Mouse (Mus musculus) MEL (cell line): ENCODE data around the gene Gbp9. TPM values are rescaled to one million over a fixed set of nuclear protein-coding genes. Genes with fewer than 3 reads are reported as not detected.
"Not testable (repeated sequence)": the region's sequence is repeated elsewhere in the genome, so short reads cannot be mapped to it uniquely, and the experiment has no call there.

Experiments
- DNase-seq: peaks from one replicate; pipeline ENCODE4 v3.0.0; 2011; ENCODE audit warnings: low read depth, low spot score
- H3K27ac ChIP-seq: 2 replicates; pipeline ENCODE4 v1.5.1; 2012; ENCODE audit warnings: low read depth, mild to moderate bottlenecking, control low read depth, low read length, moderate library complexity; ENCODE audit not compliant: control insufficient read depth
- H3K27me3 ChIP-seq, 2 experiments: fragments of 150-350 bp in 1 of 2; sonication (generic) in 1 of 2; 2 replicates each; pipeline ENCODE4 v1.6.1; 2012; ENCODE audit warnings: low read length in 2 of 2, mild to moderate bottlenecking in 2 of 2, improper control_type of control experiment in 1 of 2, moderate library complexity in 1 of 2; ENCODE audit not compliant: insufficient read depth in 2 of 2, control insufficient read depth in 1 of 2
- H3K36me3 ChIP-seq, 2 experiments: 2 replicates each; pipeline ENCODE4 v1.6.1; 2012 to 2014; ENCODE audit warnings: low read length in 2 of 2, improper control_type of control experiment in 1 of 2, inconsistent platforms in 1 of 2, mild to moderate bottlenecking in 1 of 2; ENCODE audit not compliant: insufficient read depth in 2 of 2, control insufficient read depth in 1 of 2
- H3K4me1 ChIP-seq, 2 experiments: fragments of 150-350 bp in 1 of 2; sonication (generic) in 1 of 2; 2 replicates each; pipeline ENCODE4 v1.6.1; 2012; ENCODE audit warnings: low read length in 2 of 2, improper control_type of control experiment in 1 of 2, mild to moderate bottlenecking in 1 of 2; ENCODE audit not compliant: insufficient read depth in 2 of 2, control insufficient read depth in 1 of 2
- H3K4me3 ChIP-seq, 2 experiments: fragments of 150-350 bp in 1 of 2; sonication (generic) in 1 of 2; 2 replicates each; pipeline ENCODE4 v1.5.1; 2012; ENCODE audit warnings: low read depth in 2 of 2, low read length in 2 of 2, mild to moderate bottlenecking in 2 of 2, moderate library complexity in 2 of 2, control low read depth in 1 of 2, improper control_type of control experiment in 1 of 2; ENCODE audit not compliant: control insufficient read depth in 1 of 2, insufficient read depth in 1 of 2
- H3K79me2 ChIP-seq: 2 replicates; pipeline ENCODE4 v1.6.1; 2012; ENCODE audit warnings: mild to moderate bottlenecking, low read length, moderate library complexity; ENCODE audit not compliant: control insufficient read depth, poor library complexity, insufficient read depth
- H3K9ac ChIP-seq: 2 replicates; pipeline ENCODE4 v1.6.1; 2012; ENCODE audit warnings: low read depth, mild to moderate bottlenecking, control low read depth, low read length, moderate library complexity; ENCODE audit not compliant: control insufficient read depth, poor library complexity, severe bottlenecking
- H3K9me3 ChIP-seq: fragments of 150-350 bp; sonication (generic); replicated peaks from 2 replicates; pipeline ENCODE4 v1.6.1; 2012; ENCODE audit warnings: mild to moderate bottlenecking, low read length, improper control_type of control experiment, moderate library complexity; ENCODE audit not compliant: insufficient read depth
- CHD1 ChIP-seq: IDR thresholded peaks from 2 replicates; pipeline ENCODE4 v1.6.1; 2012; ENCODE audit warnings: low read depth, mild to moderate bottlenecking, inconsistent platforms, low read length, improper control_type of control experiment
- EP300 ChIP-seq, 2 experiments: IDR thresholded peaks; 2 replicates each; pipeline ENCODE4 v1.6.1; 2011; ENCODE audit warnings: improper control_type of control experiment in 2 of 2, low read length in 2 of 2, low read depth in 1 of 2, mild to moderate bottlenecking in 1 of 2
- MAFK ChIP-seq: IDR thresholded peaks from 2 replicates; pipeline ENCODE4 v1.6.1; 2011; ENCODE audit warnings: low read depth, mild to moderate bottlenecking, low read length, improper control_type of control experiment, borderline replicate concordance
- MYC ChIP-seq: IDR thresholded peaks from 2 replicates; pipeline ENCODE4 v1.6.1; 2011; ENCODE audit warnings: low read depth, mild to moderate bottlenecking, low read length, improper control_type of control experiment, moderate library complexity
- polyA plus RNA-seq, 2 experiments: library from polyadenylated mRNA; stranded (reverse) in 1 of 2; unstranded in 1 of 2; fragments of >175 nt in 1 of 2; fragments of >200 nt in 1 of 2; gene quantifications; 2 replicates each; pipeline versions ENCODE4 v1.2.1 to v1.2.4; 2012; ENCODE audit warnings: low replicate concordance in 2 of 2, low read depth in 1 of 2; ENCODE audit not compliant: insufficient read length in 2 of 2, insufficient read depth in 1 of 2, missing spikeins in 1 of 2
- total RNA-seq: library from RNA; depleted of rRNA; stranded (reverse); fragments of 300-350 nt; gene quantifications from 2 replicates; pipeline ENCODE4 v1.2.3, GENCODE M21; 2012

The Gbp9 gene
- total and polyA plus RNA-seq, 3 experiments: 0.10 to 0.19 TPM; not detected in 1

DNA sequence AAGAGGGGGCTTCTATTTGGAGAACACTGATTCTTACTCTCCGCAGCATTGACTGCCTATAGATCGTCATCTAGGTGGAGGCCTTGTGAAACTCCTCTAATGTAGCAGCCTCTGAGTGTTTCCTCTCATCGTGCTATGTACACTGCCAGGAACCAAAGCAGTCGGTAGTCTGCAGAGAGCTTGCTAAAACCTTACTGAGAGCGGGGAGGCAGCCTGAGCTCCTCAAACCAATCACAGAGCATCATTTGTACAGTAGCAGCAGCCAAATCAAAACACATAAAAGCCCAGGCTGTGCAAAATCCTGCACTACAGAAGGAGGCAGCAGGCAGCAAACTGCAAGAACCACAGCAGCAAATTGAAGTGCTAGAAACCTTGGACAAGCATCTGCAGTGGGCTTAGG is 25.7 kb downstream of the Gbp9 start:
- Histone ChIP-seq H3K36me3 (no peaks in the 10 kb centered on the region), H3K4me3 (no peak overlapping the region), H3K4me1 (no peaks in the 10 kb centered on the region), H3K9ac (no peak overlapping the region)
- no peak for DNase-seq
- no peak for TF ChIP-seq CHD1
- TF ChIP-seq MYC: no peak
- TF ChIP-seq MAFK: no peak
- no peak for TF ChIP-seq EP300 (IDR thresholded peaks at IDR 0.05; ENCODE audit: low read depth in 1 of 2, low read length in 2 of 2)
- TF ChIP-seq, all 39 proteins: peak for 0
- H3K79me2 ChIP-seq: no peaks in the 10 kb centered on the region
- H3K9me3 ChIP-seq: no peaks in the 10 kb centered on the region
- H3K27ac ChIP-seq: no peak overlapping the region
- no peaks in the 10 kb centered on the region for H3K27me3 ChIP-seq

DNA sequence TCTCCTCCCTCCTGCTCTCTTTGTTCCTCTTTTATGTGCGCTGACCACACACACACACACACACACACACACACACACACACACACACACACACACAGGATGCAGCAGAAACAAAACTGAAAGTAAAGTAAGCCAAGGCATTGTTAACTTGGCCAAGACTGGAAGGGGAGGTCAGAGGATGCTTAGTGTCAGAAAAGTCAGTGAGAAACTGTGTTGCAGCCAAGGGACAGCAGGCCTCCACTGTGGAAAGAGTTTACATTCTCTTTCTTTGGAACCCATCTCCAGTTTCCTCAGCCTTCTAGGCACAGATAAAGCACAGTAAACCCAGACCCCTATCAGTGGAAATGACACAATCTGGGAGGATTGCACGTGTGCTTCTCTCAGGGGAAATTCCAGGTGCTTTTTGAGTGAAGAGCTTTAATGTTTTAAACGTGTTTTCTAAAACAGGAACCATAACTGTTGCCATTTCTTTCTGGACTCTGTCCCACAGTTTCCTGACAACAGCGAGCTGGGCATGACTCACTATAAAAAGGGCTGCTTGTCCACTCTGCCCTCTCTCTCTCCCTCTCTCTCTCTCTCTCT is 29.0 kb downstream of the Gbp9 start:
- DNase-seq, H3K27me3 ChIP-seq, H3K27ac ChIP-seq, H3K36me3 ChIP-seq, H3K9ac ChIP-seq, H3K9me3 ChIP-seq, H3K79me2 ChIP-seq, H3K4me1 ChIP-seq: not testable (repeated sequence)
- H3K4me3 ChIP-seq: peak overlapping the region in 1 of 2 experiments; percentile 22; a peak in 2 of 4 replicates

DNA sequence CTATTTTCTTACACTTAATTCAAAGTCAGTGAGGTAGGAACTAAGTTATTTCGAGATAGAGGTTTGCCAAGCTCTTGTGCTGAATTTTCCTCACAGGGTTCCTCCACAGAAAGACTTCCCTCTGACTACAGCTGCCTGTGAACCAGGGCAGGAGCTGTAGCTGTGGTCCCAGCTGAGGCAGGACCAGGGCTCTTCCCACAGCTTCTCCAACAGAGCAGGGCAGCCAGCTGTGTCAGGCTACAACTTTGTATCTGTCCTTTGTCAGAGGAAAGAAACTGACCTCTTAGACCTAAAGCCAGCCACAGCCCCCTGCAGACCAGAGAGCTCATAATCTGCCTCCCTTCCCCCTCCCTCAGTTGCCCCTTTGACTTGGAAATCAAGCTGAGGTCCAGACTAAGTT is 29.6 kb downstream of the Gbp9 start:
- not testable (repeated sequence) for DNase-seq, H3K27me3 ChIP-seq, H3K79me2 ChIP-seq, H3K4me3 ChIP-seq, H3K9ac ChIP-seq, H3K27ac ChIP-seq, H3K4me1 ChIP-seq, H3K9me3 ChIP-seq, H3K36me3 ChIP-seq

DNA sequence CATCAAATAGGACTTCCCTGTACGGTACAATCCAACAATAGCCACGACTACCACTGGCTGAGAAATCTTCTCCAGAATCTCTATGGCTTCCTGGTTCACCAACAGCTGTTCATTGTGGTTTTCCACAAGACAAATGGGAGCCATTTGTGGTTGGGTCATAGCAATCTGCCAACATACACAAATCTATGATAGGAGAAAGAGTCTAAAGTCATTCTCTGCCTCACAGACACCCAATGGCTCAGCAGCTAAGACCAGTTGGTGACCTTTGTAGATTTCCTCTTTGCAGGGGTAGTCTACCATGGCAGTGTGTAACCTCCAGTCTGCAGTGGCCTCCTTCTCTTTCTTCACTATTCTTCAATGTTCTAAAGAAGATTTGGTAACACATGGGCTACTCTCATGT is 33.6 kb downstream of the Gbp9 start:
- H3K79me2 ChIP-seq, DNase-seq, H3K27ac ChIP-seq, H3K27me3 ChIP-seq, H3K36me3 ChIP-seq, H3K9me3 ChIP-seq, H3K9ac ChIP-seq, H3K4me1 ChIP-seq, H3K4me3 ChIP-seq: not testable (repeated sequence)
